Mouse (Mus musculus): ENCODE measurements around the gene Fam189a2.

Fam189a2 gene

GRCm38 (mm10) chr19:23984186-23984585 lies 46.6 kb downstream of the Fam189a2 start:
- DNase-seq (ENCODE audit: extremely low read depth, low read depth, low spot score) = no peak

GRCm38 (mm10) chr19:23980598-23980997 lies 50.2 kb downstream of the Fam189a2 start:
- no peak for DNase-seq (ENCODE audit: extremely low read depth, low read depth, low spot score)

GRCm38 (mm10) chr19:23977901-23978443 lies 52.8 kb downstream of the Fam189a2 start:
- no peak for DNase-seq (ENCODE audit: extremely low read depth, low read depth, low spot score)

DNA sequence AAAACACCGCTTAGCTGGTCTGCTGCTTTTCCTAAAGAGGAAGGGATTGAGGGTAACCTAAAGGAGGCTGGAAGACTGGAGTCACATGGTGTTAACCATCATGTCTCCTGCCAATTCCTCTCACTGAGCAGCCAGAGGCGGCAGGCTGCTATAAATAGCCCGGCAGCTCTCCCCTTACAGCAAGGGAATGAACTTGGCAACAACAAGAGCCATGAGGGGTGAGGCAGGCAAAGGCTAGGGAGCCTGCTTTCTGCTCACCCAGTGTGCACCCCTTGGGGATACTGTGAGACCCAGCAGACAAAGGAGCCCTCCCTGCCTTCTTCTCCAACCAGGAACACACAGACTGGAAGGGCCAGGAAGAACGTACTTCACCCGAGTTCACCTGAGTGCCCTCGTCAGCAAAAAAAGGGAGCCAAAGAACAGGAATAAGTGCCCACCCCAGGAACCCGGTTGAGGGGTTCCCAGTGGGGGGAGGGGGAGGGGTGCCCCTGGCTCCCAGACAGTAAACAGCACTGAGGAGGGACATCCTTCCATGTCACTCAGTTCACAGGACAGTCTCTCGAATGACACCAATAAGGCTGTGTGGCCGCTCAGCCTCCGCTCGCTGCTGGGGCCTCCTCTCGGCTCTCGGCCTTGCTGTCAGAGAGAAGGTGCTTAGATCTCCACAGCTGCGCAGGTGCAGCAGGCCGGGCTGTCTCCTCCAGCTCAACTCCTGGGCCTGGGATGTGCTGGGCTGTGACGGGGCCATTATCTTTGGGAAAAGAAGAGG lies 57.8 kb downstream of the Fam189a2 start:
- DNase-seq (ENCODE audit: extremely low read depth, low read depth, low spot score) = no peak

DNA sequence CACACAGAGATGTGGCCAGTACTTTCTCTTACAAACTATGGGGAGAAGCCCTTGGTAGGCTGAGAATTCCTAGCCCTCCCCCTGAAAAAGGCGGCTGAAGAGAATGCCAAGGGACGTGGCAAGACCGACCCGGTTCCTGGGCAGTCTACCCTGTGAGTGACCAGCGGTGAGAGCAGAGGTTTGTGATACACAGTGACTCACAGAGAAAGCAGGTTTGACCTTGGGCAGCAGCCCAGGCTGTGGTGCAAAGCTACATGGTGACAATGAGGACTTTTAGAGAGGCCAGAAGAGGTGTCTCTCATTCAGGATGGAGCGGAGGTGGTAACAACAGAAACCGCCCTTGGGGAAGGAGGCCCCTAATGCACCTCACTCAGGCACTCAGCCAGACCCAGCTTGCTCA lies 59.4 kb downstream of the Fam189a2 start:
- DNase-seq (ENCODE audit: extremely low read depth, low read depth, low spot score) = no peak

GRCm38 (mm10) chr19:23970374-23970773 lies 60.4 kb downstream of the Fam189a2 start:
- no peak for DNase-seq (ENCODE audit: extremely low read depth, low read depth, low spot score)

DNA sequence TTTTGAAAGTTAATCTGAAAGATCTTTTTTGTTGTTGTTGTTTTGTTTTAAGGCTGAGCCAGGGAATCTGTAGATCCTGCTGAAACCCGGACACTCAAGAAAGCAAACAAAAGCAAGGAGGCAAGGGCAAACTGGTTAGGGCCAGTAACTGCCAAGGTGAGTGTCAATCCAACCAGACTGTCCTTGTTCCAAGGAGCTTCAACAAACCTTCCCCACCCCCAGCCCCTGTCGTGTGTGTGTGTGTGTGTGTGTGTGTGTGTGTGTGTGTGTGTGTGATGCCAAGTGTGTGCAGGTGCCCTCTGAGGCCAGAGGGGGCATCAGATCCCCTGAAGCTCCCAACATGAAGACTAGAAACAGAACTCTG lies 62.0 kb downstream of the Fam189a2 start:
- no peak for DNase-seq (ENCODE audit: extremely low read depth, low read depth, low spot score)

DNA sequence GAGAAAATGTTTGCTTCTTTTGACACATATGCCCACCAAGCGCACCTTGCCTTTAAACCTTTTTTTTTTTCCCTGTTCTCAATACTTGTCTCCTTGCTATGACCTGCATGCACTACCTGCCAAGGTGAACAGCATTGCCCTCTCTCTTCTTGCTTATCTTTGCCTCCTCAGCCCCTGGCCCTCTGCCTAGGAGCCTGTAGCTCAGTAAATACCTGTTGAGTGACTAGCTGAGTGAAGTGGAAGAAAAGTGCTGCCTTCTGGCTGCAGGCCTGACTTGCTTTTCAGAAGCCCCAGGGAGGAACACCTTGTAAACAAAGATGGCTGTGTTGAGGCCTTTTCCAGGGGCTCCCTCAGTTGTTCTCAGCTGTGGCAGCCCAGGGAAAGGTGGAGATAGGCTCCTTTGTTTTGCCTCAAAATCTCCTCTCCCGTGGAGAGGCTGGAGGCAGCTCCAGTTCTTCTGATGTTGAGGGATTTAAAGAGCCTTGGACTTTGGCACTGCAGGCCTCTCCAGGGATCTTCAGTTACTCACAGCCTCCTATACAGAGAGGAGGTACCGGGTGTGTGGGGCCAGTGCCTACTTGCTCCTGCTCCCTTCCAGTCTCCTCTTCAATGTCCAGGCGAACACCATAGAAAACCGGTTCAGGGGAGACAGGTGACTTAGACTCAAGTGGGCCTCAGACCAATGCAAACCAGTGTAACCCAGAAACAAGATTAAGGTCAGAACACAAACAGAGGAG lies 62.5 kb downstream of the Fam189a2 start:
- DNase-seq (ENCODE audit: extremely low read depth, low read depth, low spot score) = no peak

GRCm38 (mm10) chr19:23967156-23967555 lies 63.7 kb downstream of the Fam189a2 start:
- DNase-seq (ENCODE audit: extremely low read depth, low read depth, low spot score) = peak; percentile 100

DNA sequence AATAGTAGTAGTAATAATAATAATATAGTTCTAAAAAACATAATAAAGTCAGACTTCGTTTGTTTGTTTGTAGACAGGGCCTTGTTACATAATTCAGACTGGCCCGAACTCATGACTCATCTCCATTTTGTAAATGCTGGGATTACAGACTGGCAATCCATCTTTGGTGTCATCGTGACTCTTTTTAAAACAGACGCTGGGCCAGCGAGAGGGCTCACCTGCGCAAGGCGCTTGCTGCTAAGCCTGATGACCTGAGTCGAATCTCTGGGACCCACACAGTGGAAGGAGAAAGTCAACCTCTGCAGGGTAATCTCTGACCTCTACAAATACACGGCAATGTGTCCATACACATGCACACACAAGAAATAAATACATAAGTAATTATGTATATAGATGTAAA lies 64.4 kb downstream of the Fam189a2 start:
- DNase-seq (ENCODE audit: extremely low read depth, low read depth, low spot score) = no peak

- DNase-seq (ENCODE audit: extremely low read depth, low read depth, low spot score) = no peak
Observed at GRCm38 (mm10) chr19:23964401-23964910, 66.4 kb downstream of the Fam189a2 start.

DNA sequence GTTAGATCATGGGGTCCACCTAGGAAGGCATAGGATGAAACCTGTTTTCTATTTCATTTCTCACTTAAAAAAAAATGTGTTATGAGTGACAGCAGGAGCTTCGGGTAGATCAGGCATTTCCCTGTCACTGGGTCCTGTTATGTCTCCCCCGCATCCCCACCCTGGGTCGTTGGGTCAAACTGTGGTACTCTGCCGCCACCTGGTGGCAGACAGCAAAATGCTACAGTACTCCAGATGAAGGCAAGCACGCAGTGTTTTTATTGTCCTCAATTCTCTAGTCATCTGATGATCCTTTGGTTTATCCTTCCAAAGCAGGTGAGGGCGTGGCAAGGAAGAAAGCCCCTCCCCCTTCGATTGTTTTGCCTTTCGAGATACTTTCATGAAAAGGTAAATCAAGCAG lies 69.3 kb downstream of the Fam189a2 start:
- DNase-seq (ENCODE audit: extremely low read depth, low read depth, low spot score) = no peak

DNA sequence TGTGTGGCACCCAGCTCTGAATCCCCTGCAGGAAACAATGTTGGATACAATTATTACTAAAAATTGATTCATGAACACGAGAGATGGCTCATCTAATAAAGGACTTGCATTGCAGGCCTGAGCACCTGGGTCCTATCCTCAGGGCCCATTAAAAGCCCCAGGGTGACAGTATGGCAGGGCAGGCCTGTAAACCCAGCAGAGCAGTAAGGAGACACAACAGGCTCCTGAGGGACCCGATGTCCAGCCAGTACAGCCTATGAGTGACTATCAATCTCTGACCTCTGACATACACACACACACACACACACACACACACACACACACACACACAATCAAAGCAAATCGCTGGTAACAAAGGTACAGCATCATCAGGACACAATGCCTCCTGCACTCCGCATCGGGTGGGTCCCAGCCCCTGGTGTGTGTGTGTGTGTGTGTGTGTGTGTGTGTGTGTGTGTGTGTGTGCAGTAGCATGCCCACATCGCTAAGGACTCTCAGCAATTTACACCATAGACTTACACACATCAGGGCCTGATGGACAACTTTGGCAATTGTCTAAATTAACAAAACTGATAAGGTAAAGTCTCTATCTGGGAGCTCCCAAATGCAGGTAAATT lies 69.9 kb downstream of the Fam189a2 start:
- DNase-seq (ENCODE audit: extremely low read depth, low read depth, low spot score) = no peak

GRCm38 (mm10) chr19:23960275-23960674 lies 70.5 kb downstream of the Fam189a2 start:
- no peak for DNase-seq (ENCODE audit: extremely low read depth, low read depth, low spot score)

- no peak for DNase-seq (ENCODE audit: extremely low read depth, low read depth, low spot score)
Observed at GRCm38 (mm10) chr19:23959870-23960269, 70.9 kb downstream of the Fam189a2 start.

GRCm38 (mm10) chr19:23958925-23959324 lies 71.9 kb downstream of the Fam189a2 start:
- DNase-seq (ENCODE audit: extremely low read depth, low read depth, low spot score) = no peak

- no peak for DNase-seq (ENCODE audit: extremely low read depth, low read depth, low spot score)
Observed at GRCm38 (mm10) chr19:23957563-23957962, 73.3 kb downstream of the Fam189a2 start.

GRCm38 (mm10) chr19:23956299-23956975 lies 74.4 kb downstream of the Fam189a2 start:
- no peak for DNase-seq (ENCODE audit: extremely low read depth, low read depth, low spot score)

GRCm38 (mm10) chr19:23955461-23955860 lies 75.4 kb downstream of the Fam189a2 start:
- no peak for DNase-seq (ENCODE audit: extremely low read depth, low read depth, low spot score)

DNA sequence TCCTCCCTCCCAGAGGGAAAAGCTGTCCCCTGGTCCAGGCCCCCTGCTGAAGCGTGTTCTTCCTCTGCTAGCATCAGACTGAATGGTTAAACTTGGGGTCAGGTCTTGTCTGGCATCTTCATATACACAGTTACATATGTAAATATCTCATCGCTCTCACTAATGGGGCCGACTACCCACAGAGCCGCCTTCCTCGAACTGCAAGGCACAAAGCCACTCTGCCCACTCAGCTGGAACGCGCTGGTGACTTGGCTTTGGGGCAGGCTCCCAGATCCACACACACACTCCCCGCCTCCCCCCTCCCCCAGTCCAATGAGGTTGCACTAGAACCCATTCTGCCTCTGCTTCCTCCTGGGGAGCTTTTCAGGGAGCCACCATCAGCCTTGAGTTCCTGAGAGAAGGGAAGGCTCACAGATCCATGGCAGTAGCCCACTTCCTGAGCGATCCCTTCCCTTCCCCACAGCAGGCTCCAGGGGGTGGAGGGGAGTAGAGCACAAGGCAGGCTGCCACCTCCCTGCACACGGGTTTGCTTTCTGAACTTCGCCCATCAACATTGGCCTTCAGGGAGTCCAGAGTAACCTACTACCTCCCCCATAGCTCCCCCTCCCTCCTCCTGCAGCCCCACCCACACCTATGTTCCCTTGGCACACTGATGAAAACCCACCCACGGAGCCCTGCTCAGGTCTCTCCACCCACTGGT lies 82.4 kb downstream of the Fam189a2 start:
- DNase-seq (ENCODE audit: extremely low read depth, low read depth, low spot score) = no peak
